Mouse (Mus musculus) hindbrain, embryonic 13.5 days (tissue): ENCODE results near the gene Sh3bp2. TPM values are rescaled to one million over a fixed set of nuclear protein-coding genes. Genes with fewer than 3 reads are reported as not detected.
A peak's percentile ranks its signal among the peaks of the same experiment; 100 is the strongest.

Experiments
- ATAC-seq: fragments of 200-750 bp; cut with Nextera tagmentation; 2 replicates; pipeline ENCODE4 v1.8.0; 2017; ENCODE audit warnings: moderate TSS enrichment; ENCODE audit not compliant: low FRiP score
- H3K27ac ChIP-seq: fragments of 300-500 bp; sonication (generic); 2 replicates; pipeline ENCODE4 v1.5.1; 2015; ENCODE audit warnings: inconsistent platforms, mild to moderate bottlenecking, moderate library complexity
- H3K27me3 ChIP-seq: fragments of 300-500 bp; sonication (generic); 2 replicates; pipeline ENCODE4 v1.6.1; 2015; ENCODE audit warnings: mild to moderate bottlenecking, inconsistent platforms
- H3K36me3 ChIP-seq: fragments of 300-500 bp; sonication (generic); 2 replicates; pipeline ENCODE4 v1.6.1; 2015; ENCODE audit warnings: mild to moderate bottlenecking, inconsistent platforms
- H3K4me1 ChIP-seq: fragments of 300-500 bp; sonication (generic); replicated peaks from 2 replicates; pipeline ENCODE4 v1.6.1; 2015; ENCODE audit warnings: inconsistent platforms
- H3K4me2 ChIP-seq: fragments of 300-500 bp; sonication (generic); 2 replicates; pipeline ENCODE4 v1.6.1; 2015; ENCODE audit warnings: inconsistent platforms, mild to moderate bottlenecking, moderate library complexity
- H3K4me3 ChIP-seq: fragments of 300-500 bp; sonication (generic); 2 replicates; pipeline ENCODE4 v1.5.1; 2015; ENCODE audit warnings: mild to moderate bottlenecking, inconsistent platforms
- H3K9ac ChIP-seq: fragments of 300-500 bp; sonication (generic); 2 replicates; pipeline ENCODE4 v1.6.1; 2015; ENCODE audit warnings: mild to moderate bottlenecking, inconsistent platforms
- H3K9me3 ChIP-seq: fragments of 300-500 bp; sonication (generic); 2 replicates; pipeline ENCODE4 v1.6.1; 2016; ENCODE audit warnings: inconsistent platforms
- WGBS: fragments of 180-500 bp; shearing (Covaris S2); methylation state at CpG from one replicate; pipeline ENCODE4 v1.1.7; 2015; 5-methylcytosine and 5-hydroxymethylcytosine counted together
- polyA plus RNA-seq: library from polyadenylated mRNA; unstranded; fragments of >200 nt; fragmentation: Nextera tagmentation; extraction: Ambion mirVana; gene quantifications from 2 replicates; pipeline ENCODE4 v1.2.1, GENCODE M21; 2015

Gene Sh3bp2
- polyA plus RNA-seq, 1 experiment from 2014 or later: 17.1 TPM

DNA sequence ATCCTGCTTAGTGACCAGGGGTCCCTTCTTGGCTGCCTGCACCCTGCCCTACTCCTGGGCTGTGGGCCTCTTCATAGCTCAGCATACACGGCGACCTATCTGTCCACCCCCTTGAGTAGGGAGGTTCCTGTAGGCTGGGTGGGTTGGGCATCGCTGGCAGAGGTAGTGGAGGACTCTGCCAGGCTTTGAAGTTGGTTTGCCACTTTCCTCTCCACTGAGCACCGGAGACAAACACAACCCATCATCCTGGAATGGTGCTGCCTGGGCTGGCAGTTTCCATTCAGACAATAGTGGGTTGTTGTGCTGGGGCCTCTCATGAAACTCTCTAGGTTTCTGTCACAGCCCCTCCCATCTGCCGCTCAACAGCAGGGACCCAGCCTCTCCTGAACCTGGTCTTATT lies 4.5 kb downstream of the Sh3bp2 start:
- H3K27ac ChIP-seq: no peak overlapping the region
- H3K9me3 ChIP-seq: no peaks in the 10 kb centered on the region
- H3K27me3 ChIP-seq: peaks cover 17% of the 10 kb centered on the region; the same call in 1 of the 2 replicates
- no peak overlapping the region for H3K4me2 ChIP-seq
- H3K4me1 ChIP-seq: peaks cover 10% of the 10 kb centered on the region; the same call in 1 of the 2 replicates
- H3K36me3 ChIP-seq: no peaks in the 10 kb centered on the region
- no peak overlapping the region for H3K4me3 ChIP-seq
- H3K9ac ChIP-seq: no peak overlapping the region
- WGBS: 83% methylated on average over 5 of the region's 5 CpGs
- ATAC-seq: no peak

DNA sequence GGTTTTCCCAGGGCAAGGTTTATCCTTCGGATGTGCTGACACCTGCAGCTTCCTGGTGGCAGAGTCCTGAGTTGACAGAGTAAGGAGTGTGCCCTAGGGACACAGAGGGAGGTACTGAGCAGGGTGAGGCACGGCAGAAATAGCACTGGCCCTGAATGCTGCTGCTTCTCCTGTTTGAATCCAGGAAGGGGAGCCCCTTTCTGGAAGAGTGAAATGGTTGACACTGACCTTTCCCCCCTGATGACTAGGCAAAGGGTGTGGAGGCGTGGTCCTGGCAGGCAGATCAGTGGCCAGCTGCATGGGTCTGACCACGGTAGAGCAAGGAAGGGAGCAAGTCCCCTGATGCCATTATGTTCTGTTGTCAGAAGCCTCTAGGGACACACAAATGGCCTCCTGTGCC lies 5.0 kb downstream of the Sh3bp2 start:
- peaks cover 7% of the 10 kb centered on the region; the same call in 1 of the 2 replicates for H3K4me1 ChIP-seq
- no peak overlapping the region for H3K4me3 ChIP-seq
- ATAC-seq: no peak
- WGBS: 45% methylated on average over 4 of the region's 4 CpGs
- no peak overlapping the region for H3K9ac ChIP-seq
- no peak overlapping the region for H3K27ac ChIP-seq
- H3K4me2 ChIP-seq: no peak overlapping the region
- H3K9me3 ChIP-seq: no peaks in the 10 kb centered on the region
- peaks cover 17% of the 10 kb centered on the region; the same call in 1 of the 2 replicates for H3K27me3 ChIP-seq
- no peaks in the 10 kb centered on the region for H3K36me3 ChIP-seq

DNA sequence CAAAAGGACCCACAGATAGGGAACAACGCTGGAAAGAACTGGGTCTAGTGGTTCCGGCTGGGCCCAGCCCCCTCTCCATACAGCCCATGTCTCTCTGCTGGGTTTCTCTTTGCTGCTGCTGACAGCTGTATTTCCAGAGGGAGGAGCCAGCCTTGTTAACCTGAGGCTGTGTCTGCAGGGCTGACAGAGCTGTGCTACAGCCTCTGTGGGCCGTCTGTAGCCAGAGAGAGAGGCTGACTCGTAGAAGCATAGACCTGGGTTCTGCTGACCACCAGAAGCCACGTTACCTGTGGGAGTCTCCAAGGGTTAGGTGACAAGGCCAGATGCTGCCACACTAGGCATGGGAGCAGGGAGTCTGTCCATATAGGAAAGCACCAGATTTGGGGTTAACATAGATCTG lies 7.4 kb downstream of the Sh3bp2 start:
- Histone ChIP-seq H3K9me3 (no peaks in the 10 kb centered on the region), H3K9ac (no peak overlapping the region), H3K27ac (no peak overlapping the region), H3K4me1 (no peaks in the 10 kb centered on the region), H3K4me2 (no peak overlapping the region), H3K4me3 (no peak overlapping the region), H3K36me3 (no peaks in the 10 kb centered on the region), H3K27me3 (no peaks in the 10 kb centered on the region)
- ATAC-seq: no peak
- WGBS: 81% methylated on average over 5 of the region's 5 CpGs

DNA sequence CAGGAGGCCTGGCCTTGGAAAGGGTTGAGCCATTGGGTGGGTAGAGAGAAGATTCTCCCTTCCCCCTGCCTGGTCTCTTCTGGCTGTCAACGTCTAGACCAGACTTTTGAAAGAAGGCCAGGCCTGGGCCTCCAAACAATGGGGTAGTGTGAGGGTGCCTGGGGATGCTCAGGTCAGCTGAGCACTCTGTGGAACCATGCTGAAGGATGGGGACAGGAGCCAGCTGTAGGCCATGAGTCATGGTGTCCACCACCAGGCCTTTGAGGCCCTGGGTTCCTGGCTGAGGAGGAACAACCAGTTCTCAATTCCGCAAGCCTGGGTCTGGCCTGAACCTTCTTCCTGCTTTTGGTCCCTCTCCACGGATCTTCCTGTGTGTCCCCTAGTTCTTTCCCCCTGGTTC lies 8.2 kb downstream of the Sh3bp2 start:
- 71% methylated on average over 3 of the region's 3 CpGs for WGBS
- H3K27me3 ChIP-seq: no peaks in the 10 kb centered on the region
- no peaks in the 10 kb centered on the region for H3K36me3 ChIP-seq

DNA sequence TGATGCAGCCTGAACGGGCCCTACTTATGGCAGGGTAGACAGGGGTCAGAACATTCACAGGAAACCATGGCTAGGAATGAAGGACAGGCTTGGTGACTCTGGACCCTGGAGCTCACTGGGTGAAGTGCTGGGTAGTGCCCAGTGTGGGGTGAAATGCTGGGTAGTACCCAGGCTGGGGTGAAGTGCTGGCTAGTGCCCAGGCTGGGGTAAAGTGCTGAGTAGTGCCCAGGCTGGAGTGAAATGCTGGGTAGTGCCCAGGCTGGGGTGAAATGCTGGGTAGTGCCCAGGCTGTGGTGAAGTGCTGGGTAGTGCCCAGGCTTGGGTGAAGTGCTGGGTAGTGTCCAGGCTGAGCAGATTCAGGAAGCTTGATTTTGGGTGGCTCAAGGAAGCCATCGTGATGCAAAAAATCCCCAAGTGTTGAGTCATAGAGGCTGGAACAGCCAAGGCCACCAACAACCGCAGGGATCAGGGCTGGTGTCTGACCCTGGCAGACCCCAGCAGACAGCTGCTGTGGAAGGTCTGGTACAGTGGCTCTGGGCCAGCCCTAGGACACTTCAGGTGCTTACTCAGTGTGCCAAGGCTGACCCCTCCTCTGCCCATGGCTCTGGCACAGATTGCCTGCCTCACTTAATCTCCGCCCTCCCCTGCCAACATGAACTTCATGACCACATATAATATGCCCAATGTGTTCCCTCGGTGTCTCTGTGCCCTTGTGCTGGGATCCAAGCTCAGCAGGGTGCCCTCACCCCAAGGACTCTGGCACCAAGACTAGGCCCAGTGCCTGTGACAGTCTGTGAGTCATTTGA lies 9.3 kb downstream of the Sh3bp2 start:
- no peaks in the 10 kb centered on the region for H3K4me1 ChIP-seq
- H3K9me3 ChIP-seq: no peaks in the 10 kb centered on the region
- no peak overlapping the region for H3K9ac ChIP-seq
- H3K4me3 ChIP-seq: no peak overlapping the region
- no peak for ATAC-seq
- H3K27me3 ChIP-seq: no peaks in the 10 kb centered on the region
- no peak overlapping the region for H3K4me2 ChIP-seq
- 82% methylated on average over 5 of the region's 5 CpGs for WGBS
- no peak overlapping the region for H3K27ac ChIP-seq
- H3K36me3 ChIP-seq: no peaks in the 10 kb centered on the region

More for the DNA sequence above, 8.2 kb downstream of the Sh3bp2 start:
- H3K4me2 ChIP-seq: no peak overlapping the region
- no peak overlapping the region for H3K9ac ChIP-seq
- no peak overlapping the region for H3K27ac ChIP-seq
- ATAC-seq: no peak
- H3K4me1 ChIP-seq: no peaks in the 10 kb centered on the region
- no peak overlapping the region for H3K4me3 ChIP-seq
- H3K9me3 ChIP-seq: no peaks in the 10 kb centered on the region

DNA sequence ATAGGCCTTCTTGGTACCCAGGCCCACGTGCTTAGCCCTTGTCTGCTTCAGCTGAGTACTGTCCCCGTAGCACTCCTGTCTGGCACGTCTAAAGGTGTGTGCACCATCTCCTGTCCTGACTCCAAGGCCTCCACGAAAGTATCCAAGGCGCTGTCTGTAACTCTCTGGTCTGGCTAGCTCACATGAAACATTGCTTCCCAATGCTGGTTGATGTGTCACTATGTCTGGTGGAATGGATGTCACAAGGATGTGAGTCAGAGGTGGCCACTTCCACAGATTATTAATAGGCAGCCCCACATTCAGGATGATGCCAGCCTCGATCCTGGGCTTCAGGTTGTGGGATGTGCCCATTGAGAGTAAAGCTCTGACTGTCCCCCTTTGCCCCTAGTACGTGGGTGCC lies 10.2 kb downstream of the Sh3bp2 start:
- no peak overlapping the region for H3K9ac ChIP-seq
- WGBS: 93% methylated on average over 7 of the region's 7 CpGs
- no peak overlapping the region for H3K4me3 ChIP-seq
- no peaks in the 10 kb centered on the region for H3K36me3 ChIP-seq
- H3K4me1 ChIP-seq: no peaks in the 10 kb centered on the region
- no peak overlapping the region for H3K27ac ChIP-seq
- no peak overlapping the region for H3K4me2 ChIP-seq
- ATAC-seq: no peak
- no peaks in the 10 kb centered on the region for H3K9me3 ChIP-seq
- no peaks in the 10 kb centered on the region for H3K27me3 ChIP-seq

DNA sequence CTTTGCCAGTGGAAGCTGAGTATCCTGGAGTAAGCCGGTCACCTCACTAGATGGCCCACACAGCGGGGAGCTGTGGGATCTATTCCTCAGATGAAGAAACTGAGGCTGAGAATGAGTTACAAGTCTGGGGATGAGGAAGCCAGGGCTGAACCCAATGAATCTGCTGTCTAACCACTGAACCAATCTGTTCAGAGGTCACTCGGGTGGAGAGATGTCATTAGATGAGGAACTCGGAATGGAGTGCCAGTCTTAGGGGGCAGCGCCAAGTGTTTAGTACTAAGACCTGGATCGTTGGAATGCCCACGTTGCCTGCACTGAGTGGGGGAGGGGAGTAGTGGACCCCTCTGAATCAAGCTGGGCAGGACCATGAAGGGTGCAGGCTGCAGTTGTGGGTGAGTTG lies 12.4 kb downstream of the Sh3bp2 start:
- Histone ChIP-seq H3K36me3 (no peaks in the 10 kb centered on the region), H3K9ac (no peak overlapping the region), H3K27ac (no peak overlapping the region), H3K27me3 (no peaks in the 10 kb centered on the region), H3K4me3 (no peak overlapping the region), H3K4me2 (no peak overlapping the region), H3K4me1 (no peaks in the 10 kb centered on the region), H3K9me3 (no peaks in the 10 kb centered on the region)
- 81% methylated on average over 7 of the region's 7 CpGs for WGBS
- no peak for ATAC-seq

DNA sequence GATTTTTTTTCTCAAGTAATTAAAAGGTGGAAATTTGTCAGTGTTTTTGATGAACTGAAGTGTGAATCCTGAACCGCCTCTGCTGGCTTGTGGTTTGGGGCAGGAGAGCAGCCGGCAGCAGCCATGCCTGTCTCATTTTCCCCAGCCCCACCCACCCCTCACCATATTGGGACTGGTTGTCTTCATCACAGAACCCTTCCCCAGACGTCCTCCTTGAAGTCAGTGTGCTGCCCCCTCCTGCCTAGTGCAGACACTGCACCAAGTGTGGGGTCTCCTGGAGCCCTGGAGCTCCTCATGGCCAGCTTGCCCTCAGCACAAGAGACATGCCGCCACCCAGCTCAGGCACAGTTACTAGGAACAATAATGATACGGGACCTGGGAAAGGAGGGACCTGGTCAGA lies 12.9 kb downstream of the Sh3bp2 start:
- WGBS: 41% methylated on average over 5 of the region's 5 CpGs
- H3K4me2 ChIP-seq: no peak overlapping the region
- H3K4me3 ChIP-seq: no peak overlapping the region
- H3K9ac ChIP-seq: no peak overlapping the region
- H3K36me3 ChIP-seq: no peaks in the 10 kb centered on the region
- no peaks in the 10 kb centered on the region for H3K4me1 ChIP-seq
- H3K9me3 ChIP-seq: no peaks in the 10 kb centered on the region
- H3K27me3 ChIP-seq: no peaks in the 10 kb centered on the region
- no peak for ATAC-seq
- H3K27ac ChIP-seq: no peak overlapping the region

DNA sequence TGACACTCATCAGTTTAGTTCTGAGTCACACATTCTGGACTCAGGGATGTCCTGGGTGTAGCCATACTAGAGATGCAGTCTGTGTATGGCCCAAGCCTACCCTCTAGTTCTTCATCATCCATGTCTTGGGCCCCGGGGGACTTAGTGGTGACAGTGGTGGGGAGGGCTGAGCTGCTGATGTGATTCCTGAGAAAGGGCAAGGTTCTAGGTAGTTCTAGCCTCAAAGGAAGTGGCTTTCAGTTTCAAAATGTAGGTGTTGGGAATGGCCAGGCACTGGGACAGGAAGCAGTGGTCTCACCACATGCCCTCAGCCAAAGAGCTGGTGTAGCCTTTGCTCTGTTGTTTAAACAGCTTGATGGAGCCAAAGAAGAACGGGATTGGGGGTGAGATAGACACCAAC lies 13.5 kb downstream of the Sh3bp2 start:
- no peak overlapping the region for H3K4me2 ChIP-seq
- ATAC-seq: no peak
- H3K9me3 ChIP-seq: no peaks in the 10 kb centered on the region
- H3K9ac ChIP-seq: no peak overlapping the region
- H3K4me3 ChIP-seq: no peak overlapping the region
- WGBS: 91% methylated on average over 2 of the region's 2 CpGs
- H3K4me1 ChIP-seq: no peaks in the 10 kb centered on the region
- no peak overlapping the region for H3K27ac ChIP-seq
- no peaks in the 10 kb centered on the region for H3K36me3 ChIP-seq
- H3K27me3 ChIP-seq: no peaks in the 10 kb centered on the region

DNA sequence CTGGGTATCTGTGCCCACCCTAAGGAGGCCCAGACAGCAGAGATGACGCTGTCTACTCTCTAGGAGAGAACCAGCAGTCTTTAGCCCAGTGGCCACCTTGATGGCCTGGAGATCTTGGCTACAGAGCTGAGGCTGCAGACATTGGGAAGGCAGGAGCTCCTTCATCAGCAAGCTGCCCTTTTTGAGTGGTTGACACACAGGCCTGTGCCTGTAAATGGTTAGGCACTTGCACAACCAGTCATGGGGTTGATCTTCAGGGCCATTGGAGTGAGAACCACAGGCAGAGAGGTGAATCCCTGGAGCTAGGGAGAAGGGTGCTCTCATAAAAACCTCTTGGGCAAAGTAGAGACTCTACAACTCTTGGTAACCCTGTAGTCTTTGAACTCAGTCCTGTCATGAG lies 16.5 kb downstream of the Sh3bp2 start:
- Histone ChIP-seq H3K4me2 (no peak overlapping the region), H3K9me3 (no peaks in the 10 kb centered on the region), H3K4me1 (no peaks in the 10 kb centered on the region), H3K36me3 (no peaks in the 10 kb centered on the region), H3K9ac (no peak overlapping the region), H3K27me3 (no peaks in the 10 kb centered on the region), H3K27ac (no peak overlapping the region), H3K4me3 (no peak overlapping the region)
- ATAC-seq: no peak
- 67% methylated on average over 1 of the region's 1 CpGs for WGBS

DNA sequence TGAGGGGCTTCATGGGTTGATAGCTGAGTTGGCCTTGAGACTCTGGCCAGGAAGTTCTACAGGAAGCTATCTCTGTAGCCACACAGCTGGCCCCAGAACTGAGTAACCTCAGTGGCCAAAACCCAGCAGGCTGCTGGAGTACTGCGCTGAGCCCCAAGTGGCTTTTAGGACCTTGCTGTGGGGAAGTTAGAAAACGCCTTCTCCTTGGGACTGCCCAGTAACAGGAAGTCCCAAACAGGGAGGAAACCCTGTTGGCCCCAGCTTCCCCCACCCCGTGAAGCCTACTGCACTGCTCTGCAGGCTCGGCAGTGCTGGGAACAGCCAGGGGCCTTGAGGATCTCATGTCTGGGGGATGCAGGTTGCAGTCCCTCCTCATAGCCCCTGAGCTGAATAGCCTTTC lies 17.5 kb downstream of the Sh3bp2 start:
- no peak for ATAC-seq
- H3K4me3 ChIP-seq: no peak overlapping the region
- no peak overlapping the region for H3K27ac ChIP-seq
- H3K4me1 ChIP-seq: no peaks in the 10 kb centered on the region
- 62% methylated on average over 4 of the region's 4 CpGs for WGBS
- H3K4me2 ChIP-seq: no peak overlapping the region
- no peaks in the 10 kb centered on the region for H3K27me3 ChIP-seq
- H3K36me3 ChIP-seq: no peaks in the 10 kb centered on the region
- no peak overlapping the region for H3K9ac ChIP-seq
- no peaks in the 10 kb centered on the region for H3K9me3 ChIP-seq

DNA sequence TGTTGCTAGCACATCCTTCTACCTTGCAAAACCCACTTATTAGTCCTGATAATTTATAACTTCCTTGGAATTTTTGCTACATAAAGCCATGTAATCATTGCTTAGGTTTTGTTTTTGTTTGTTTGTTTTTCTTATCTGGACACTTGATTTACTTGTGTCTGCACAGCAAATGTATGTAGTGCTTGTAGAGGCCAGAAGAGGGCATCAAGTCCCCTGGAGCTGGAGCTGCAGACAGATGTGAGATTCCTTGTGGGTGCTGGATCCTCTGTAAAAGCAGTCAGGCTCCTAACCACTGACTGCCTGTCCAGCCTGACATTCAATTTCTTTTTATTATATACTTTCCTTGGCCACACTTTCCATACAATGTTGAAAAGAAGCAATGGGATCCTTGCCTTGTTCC lies 21.8 kb downstream of the Sh3bp2 start:
- Histone ChIP-seq H3K4me3 (no peak overlapping the region), H3K27me3 (no peaks in the 10 kb centered on the region), H3K4me1 (peaks cover 27% of the 10 kb centered on the region), H3K36me3 (peaks cover 11% of the 10 kb centered on the region), H3K9ac (no peak overlapping the region), H3K9me3 (no peaks in the 10 kb centered on the region), H3K27ac (no peak overlapping the region), H3K4me2 (no peak overlapping the region)
- no peak for ATAC-seq

DNA sequence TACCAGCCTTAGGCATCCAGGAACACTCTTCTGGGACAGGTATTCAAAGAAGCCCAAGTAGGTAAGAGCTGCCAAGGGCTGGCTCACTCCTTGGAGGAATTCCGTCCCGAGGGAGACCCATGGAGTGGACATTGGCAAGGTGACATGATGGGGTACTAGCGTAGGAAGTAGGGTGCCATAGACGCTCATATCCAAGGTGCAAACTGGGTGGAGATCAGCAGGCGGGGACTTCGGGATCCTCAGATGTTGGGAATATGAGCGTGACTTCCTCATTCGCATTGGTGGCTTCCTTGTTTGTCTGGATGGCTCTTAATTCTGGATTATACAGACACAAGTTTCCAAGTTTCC lies 23.5 kb downstream of the Sh3bp2 start:
- Histone ChIP-seq H3K27ac (peak overlapping the region; percentile 83), H3K9me3 (no peaks in the 10 kb centered on the region)
- peak; percentile 11; the same call in 1 of the 2 replicates for ATAC-seq

More for the DNA sequence above, 23.5 kb downstream of the Sh3bp2 start:
- H3K27me3 ChIP-seq: no peaks in the 10 kb centered on the region
- H3K4me2 ChIP-seq: peak overlapping the region; percentile 76
- peaks cover 22% of the 10 kb centered on the region for H3K36me3 ChIP-seq
- peak overlapping the region; percentile 95 for H3K9ac ChIP-seq
- WGBS: 38% methylated on average over 8 of the region's 8 CpGs
- peak overlapping the region; percentile 68 for H3K4me3 ChIP-seq
- peaks cover 35% of the 10 kb centered on the region for H3K4me1 ChIP-seq
